Mouse (Mus musculus): ENCODE measurements around the gene Ralgps1. TPM values are rescaled to one million over a fixed set of nuclear protein-coding genes. Genes with fewer than 3 reads are reported as not detected.

Gene Ralgps1
- total and polyA plus RNA-seq, 3 experiments: 0.62 to 2.1 (median 1.5) TPM

DNA sequence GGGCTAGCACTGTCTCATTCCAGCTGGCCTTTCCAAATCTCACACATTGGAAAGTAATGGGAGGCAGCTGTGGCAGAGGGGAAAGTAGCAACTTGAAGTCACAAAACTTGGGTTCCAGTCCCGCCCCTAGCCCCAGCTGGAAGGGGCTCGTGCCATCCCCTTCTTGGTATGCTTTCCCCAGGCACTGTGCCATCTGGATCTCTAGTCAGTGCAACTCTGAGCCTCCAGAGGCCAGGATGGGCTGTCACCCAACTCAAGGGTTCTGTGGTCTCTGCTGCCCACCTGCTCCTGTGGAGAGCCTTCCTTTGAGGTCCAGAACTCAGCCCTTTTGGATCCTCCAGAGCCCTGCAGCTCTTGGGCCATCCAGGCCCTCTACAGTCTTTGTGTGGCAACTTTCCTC is 209.2 kb downstream of the Ralgps1 start:
- dilution Hi-C loops (cut with MboI; ENCODE audit: extremely low pct_ligation_motif_present, extremely low pct_unique_long_range_greater_than_20kb, low sequenced_read_pairs): no loop called here
- Histone ChIP-seq H3K4me3 (replicated peaks in 1 of 3; ENCODE audit: low read depth in 2 of 3, low read length in 2 of 3, poor library complexity in 1 of 3) (no peak overlapping the region), H3K79me2 (replicated peaks; ENCODE audit: control insufficient read depth, extremely low read depth, insufficient read depth, poor library complexity, severe bottlenecking) (no peaks in the 10 kb centered on the region), H3K36me3 (replicated peaks in 1 of 2; ENCODE audit: control insufficient read depth in 1 of 2, insufficient read depth in 1 of 2, low read length in 1 of 2) (peaks cover 0 to 7% of the 10 kb centered on the region in 2 experiments), H3K4me1 (ENCODE audit: control insufficient read depth in 1 of 2, insufficient read depth in 2 of 2) (peaks cover 0 to 14% of the 10 kb centered on the region in 2 experiments; a peak in 2 of 4 replicates), H3K9me3 (replicated peaks; ENCODE audit: low read length) (no peaks in the 10 kb centered on the region), H3K27ac (ENCODE audit: insufficient read depth, low read depth) (no peak overlapping the region), H3K9ac (ENCODE audit: insufficient read depth, low read depth) (no peak overlapping the region), H3K4me2 (ENCODE audit: insufficient read depth, low read depth, poor library complexity, severe bottlenecking) (no peak overlapping the region), H3K27me3 (replicated peaks) (no peaks in the 10 kb centered on the region)
- in situ Hi-C loops (cut with MboI; ENCODE audit: low pct_ligation_motif_present, low pct_unique_long_range_greater_than_20kb, low sequenced_read_pairs): no loop called here
- no peak for DNase-seq (ENCODE audit: extremely low read depth)
- TF ChIP-seq MAZ (IDR thresholded peaks at IDR 0.05; ENCODE audit: low read depth, low read length) (no peak), ZMIZ1 (IDR thresholded peaks at IDR 0.05; ENCODE audit: low read depth, low read length) (no peak), ZKSCAN1 (IDR thresholded peaks at IDR 0.05; ENCODE audit: borderline replicate concordance, low read depth, low read length) (no peak), TCF12 (IDR thresholded peaks at IDR 0.05; ENCODE audit: low read depth, low read length) (no peak), POLR2AphosphoS2 (IDR thresholded peaks at IDR 0.05; ENCODE audit: low read depth, low read length) (no peak), MEF2A (IDR thresholded peaks at IDR 0.05; ENCODE audit: borderline replicate concordance, low read depth, low read length) (no peak), CHD2 (IDR thresholded peaks at IDR 0.05; ENCODE audit: low read length) (no peak), PAX5 (IDR thresholded peaks at IDR 0.05; ENCODE audit: low read length) (no peak), MAFK (IDR thresholded peaks at IDR 0.05; ENCODE audit: insufficient replicate concordance, low read length) (no peak)

DNA sequence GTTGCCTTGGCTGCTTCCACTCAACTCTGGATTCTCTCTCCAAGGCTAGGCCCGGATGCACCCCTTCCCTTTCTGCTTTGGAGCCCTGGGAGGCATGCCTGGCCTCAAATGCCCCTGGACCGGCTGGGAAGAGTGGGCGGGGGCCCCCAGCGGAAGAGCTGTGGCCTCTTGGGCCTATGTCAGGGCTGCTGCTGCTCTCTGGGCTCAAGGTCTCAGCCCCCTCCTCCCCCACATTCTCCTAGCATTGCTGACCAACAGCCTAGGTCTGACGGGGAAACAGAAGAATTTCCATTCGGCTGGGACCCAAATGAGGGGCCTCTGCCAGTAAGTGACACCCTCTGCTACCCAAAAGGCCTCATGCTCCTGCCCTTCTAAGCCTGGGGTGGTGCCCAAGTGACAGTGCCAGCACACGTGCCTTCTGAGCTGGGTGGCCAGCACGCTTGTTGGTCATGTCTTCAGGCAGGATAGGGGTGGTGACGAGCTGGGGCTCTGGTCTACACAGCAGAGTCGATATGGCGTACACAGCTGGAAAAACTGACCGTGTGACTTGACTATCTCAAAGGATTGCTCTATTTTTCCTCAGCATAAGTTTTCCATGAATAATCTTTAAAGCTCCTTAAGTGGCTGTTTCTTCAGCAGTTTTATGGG is 210.8 kb downstream of the Ralgps1 start:
- dilution Hi-C loops (cut with MboI; ENCODE audit: extremely low pct_ligation_motif_present, extremely low pct_unique_long_range_greater_than_20kb, low sequenced_read_pairs): no loop called here

GRCm38 (mm10) chr2:33159593-33159992 is 211.7 kb downstream of the Ralgps1 start:
- peaks cover 0 to 19% of the 10 kb centered on the region in 2 experiments; a peak in 2 of 4 replicates for H3K4me1 ChIP-seq (ENCODE audit: control insufficient read depth in 1 of 2, insufficient read depth in 2 of 2)
- no peak overlapping the region for H3K9ac ChIP-seq (ENCODE audit: insufficient read depth, low read depth)
- H3K4me3 ChIP-seq (replicated peaks in 1 of 3; ENCODE audit: low read depth in 2 of 3, low read length in 2 of 3, poor library complexity in 1 of 3): no peak overlapping the region
- TF ChIP-seq CTCF (conservative IDR thresholded peaks at IDR 0.05 in 1 of 2, IDR thresholded peaks at IDR 0.05 in 1 of 2; ENCODE audit: low read depth in 2 of 2, low read length in 2 of 2) (no peak), CHD1 (IDR thresholded peaks at IDR 0.05; ENCODE audit: low read depth, low read length) (no peak), MAFK (IDR thresholded peaks at IDR 0.05; ENCODE audit: insufficient replicate concordance, low read length) (no peak), NRF1 (IDR thresholded peaks at IDR 0.05; ENCODE audit: low read depth, low read length) (no peak), GABPA (IDR thresholded peaks at IDR 0.05; ENCODE audit: insufficient replicate concordance, low read depth, low read length) (no peak), PAX5 (IDR thresholded peaks at IDR 0.05; ENCODE audit: low read length) (no peak), MYC (IDR thresholded peaks at IDR 0.05; ENCODE audit: low read depth, low read length) (no peak), BHLHE40 (IDR thresholded peaks at IDR 0.05; ENCODE audit: low read depth, low read length) (no peak)
- H3K36me3 ChIP-seq (replicated peaks in 1 of 2; ENCODE audit: control insufficient read depth in 1 of 2, insufficient read depth in 1 of 2, low read length in 1 of 2): peaks cover 0 to 6% of the 10 kb centered on the region in 2 experiments
- no peaks in the 10 kb centered on the region for H3K79me2 ChIP-seq (replicated peaks; ENCODE audit: control insufficient read depth, extremely low read depth, insufficient read depth, poor library complexity, severe bottlenecking)
- no peak overlapping the region for H3K4me2 ChIP-seq (ENCODE audit: insufficient read depth, low read depth, poor library complexity, severe bottlenecking)
- in situ Hi-C loops (cut with MboI; ENCODE audit: low pct_ligation_motif_present, low pct_unique_long_range_greater_than_20kb, low sequenced_read_pairs) (loop anchor here (5.0 kb wide), 3 partner anchors 73 to 243 kb away; no protein-coding TSS in a partner anchor), dilution Hi-C loops (cut with MboI; ENCODE audit: extremely low pct_ligation_motif_present, extremely low pct_unique_long_range_greater_than_20kb, low sequenced_read_pairs) (no loop called here)
- no peaks in the 10 kb centered on the region for H3K27me3 ChIP-seq (replicated peaks)
- no peak overlapping the region for H3K27ac ChIP-seq (ENCODE audit: insufficient read depth, low read depth)
- no peaks in the 10 kb centered on the region for H3K9me3 ChIP-seq (replicated peaks; ENCODE audit: low read length)
- no peak for DNase-seq (ENCODE audit: extremely low read depth)

More for the DNA sequence above, 210.8 kb downstream of the Ralgps1 start:
- no peak for TF ChIP-seq SIN3A (IDR thresholded peaks at IDR 0.05; ENCODE audit: low read length)
- Histone ChIP-seq H3K9ac (ENCODE audit: insufficient read depth, low read depth) (no peak overlapping the region), H3K9me3 (replicated peaks; ENCODE audit: low read length) (no peaks in the 10 kb centered on the region), H3K79me2 (replicated peaks; ENCODE audit: control insufficient read depth, extremely low read depth, insufficient read depth, poor library complexity, severe bottlenecking) (no peaks in the 10 kb centered on the region), H3K27ac (ENCODE audit: insufficient read depth, low read depth) (no peak overlapping the region), H3K4me2 (ENCODE audit: insufficient read depth, low read depth, poor library complexity, severe bottlenecking) (no peak overlapping the region), H3K4me3 (replicated peaks in 1 of 3; ENCODE audit: low read depth in 2 of 3, low read length in 2 of 3, poor library complexity in 1 of 3) (no peak overlapping the region), H3K36me3 (replicated peaks in 1 of 2; ENCODE audit: control insufficient read depth in 1 of 2, insufficient read depth in 1 of 2, low read length in 1 of 2) (peaks cover 0 to 6% of the 10 kb centered on the region in 2 experiments), H3K27me3 (replicated peaks) (no peaks in the 10 kb centered on the region), H3K4me1 (ENCODE audit: control insufficient read depth in 1 of 2, insufficient read depth in 2 of 2) (peaks cover 0 to 14% of the 10 kb centered on the region in 2 experiments; a peak in 2 of 4 replicates)
- in situ Hi-C loops (cut with MboI; ENCODE audit: low pct_ligation_motif_present, low pct_unique_long_range_greater_than_20kb, low sequenced_read_pairs): no loop called here
- no peak for DNase-seq (ENCODE audit: extremely low read depth)

Measured in CH12.LX (cell line).